Mouse (Mus musculus): ENCODE results near the gene Gla.

The Gla gene

GRCm38 (mm10) chrX:134600659-134601379 lies at the start of gene Gla, which contains the start of gene Hnrnph2:
Gla (minus strand) TSS chrX:134601125.
Hnrnph2 (plus strand) TSS chrX:134601179.
- peak; percentile 86 to 93 for DNase-seq (ENCODE audit: low spot score in 2 of 2)

GRCm38 (mm10) chrX:134648031-134648692 lies 47.2 kb upstream of the Gla start:
- peak; percentile 28 to 55 for DNase-seq (ENCODE audit: low spot score in 2 of 2)

DNA sequence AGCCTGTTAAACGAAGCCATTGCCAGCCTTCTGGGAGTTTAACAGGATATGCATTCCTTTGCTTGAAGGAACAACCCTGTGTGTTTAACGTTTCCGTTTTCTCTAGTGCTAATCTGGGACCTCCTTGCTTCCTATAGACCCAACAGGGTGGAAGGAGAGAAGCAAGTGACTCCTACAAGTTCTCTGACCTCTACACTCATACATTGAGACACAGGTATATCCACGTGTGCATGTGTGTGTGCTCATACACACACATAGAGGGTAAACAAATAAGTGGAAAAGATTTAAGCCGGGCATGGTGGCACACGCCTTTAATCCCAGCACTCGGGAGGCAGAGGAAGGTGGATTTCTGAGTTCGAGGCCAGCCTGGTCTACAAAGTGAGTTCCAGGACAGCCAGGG lies 46.5 kb upstream of the Gla start:
- DNase-seq (ENCODE audit: low spot score in 2 of 2) = no peak

DNA sequence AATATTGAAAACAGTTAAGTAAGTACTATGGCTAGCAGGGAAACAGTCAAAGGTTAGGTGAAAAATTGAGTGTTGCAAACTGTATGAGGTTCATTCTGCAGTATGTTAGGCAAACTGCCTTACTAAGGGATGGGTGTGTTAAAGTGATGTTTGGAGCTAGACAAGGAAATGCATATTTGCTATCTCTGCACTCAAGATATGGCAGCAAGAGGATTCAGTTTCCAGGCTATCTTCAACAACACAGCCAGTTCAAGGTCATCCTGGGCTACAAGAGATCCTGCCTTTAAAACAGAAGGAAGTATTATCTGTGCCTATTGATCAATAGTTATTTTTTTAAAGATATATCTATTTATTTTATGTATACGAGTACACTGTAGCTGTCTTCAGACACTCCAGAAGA lies 45.4 kb upstream of the Gla start:
- no peak for DNase-seq (ENCODE audit: low spot score in 2 of 2)

- DNase-seq (ENCODE audit: low spot score in 2 of 2) = no peak
These were observed 40.3 kb upstream of the Gla start for GRCm38 (mm10) chrX:134641000-134641760.

GRCm38 (mm10) chrX:134635860-134636259 lies 34.9 kb upstream of the Gla start:
- no peak for DNase-seq (ENCODE audit: low spot score in 2 of 2)

- no peak for DNase-seq (ENCODE audit: low spot score in 2 of 2)
These were observed 34.2 kb upstream of the Gla start for GRCm38 (mm10) chrX:134635111-134635510.

DNA sequence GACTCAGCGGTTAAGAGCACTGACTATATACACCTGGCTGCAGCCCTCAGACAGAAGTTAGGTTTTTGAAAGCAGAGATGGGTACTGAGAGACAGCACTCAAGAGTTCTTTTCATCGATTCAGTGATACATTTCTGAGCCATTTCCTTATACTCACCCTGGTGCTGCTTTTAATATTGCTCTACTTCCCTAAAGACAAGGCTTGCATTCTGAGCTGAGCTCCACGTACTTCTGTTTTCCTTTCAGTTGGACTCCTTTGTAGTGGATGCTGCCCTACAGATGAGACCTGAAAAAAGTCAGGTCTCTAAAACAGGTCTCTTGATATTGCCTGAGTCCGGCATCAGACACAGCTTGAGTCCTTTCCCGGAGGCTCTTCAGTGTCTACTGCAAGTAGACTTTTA lies 31.8 kb upstream of the Gla start:
- DNase-seq (ENCODE audit: low spot score in 2 of 2) = no peak

GRCm38 (mm10) chrX:134628200-134628599 lies 27.3 kb upstream of the Gla start:
- no peak for DNase-seq (ENCODE audit: low spot score in 2 of 2)

GRCm38 (mm10) chrX:134623350-134623749 lies 22.4 kb upstream of the Gla start:
- DNase-seq (ENCODE audit: low spot score in 2 of 2) = no peak

DNA sequence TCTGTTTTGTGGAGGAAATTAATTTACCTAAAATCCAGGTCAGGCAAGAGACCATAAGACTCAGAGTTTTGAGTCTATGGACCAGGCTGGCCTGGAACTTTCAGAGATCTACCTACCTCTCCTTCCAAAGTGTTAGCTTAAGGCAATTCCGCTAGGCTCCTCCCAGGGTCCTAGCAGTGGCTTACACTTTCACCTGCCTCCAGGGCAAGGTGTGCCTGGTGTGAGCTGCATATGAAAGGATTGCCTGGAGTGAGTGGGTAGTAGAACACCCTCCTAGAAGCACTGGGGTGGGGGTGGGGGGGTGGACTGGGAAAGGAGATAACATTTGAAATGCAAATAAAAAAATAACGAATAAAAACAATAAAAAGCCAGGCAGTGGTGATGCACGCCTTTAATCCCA lies 20.8 kb upstream of the Gla start:
- DNase-seq (ENCODE audit: low spot score in 2 of 2) = no peak

- no peak for DNase-seq (ENCODE audit: low spot score in 2 of 2)
These were observed 19.4 kb upstream of the Gla start for GRCm38 (mm10) chrX:134620254-134620865.

GRCm38 (mm10) chrX:134619695-134620094 lies 18.8 kb upstream of the Gla start:
- DNase-seq (ENCODE audit: low spot score in 2 of 2) = no peak

GRCm38 (mm10) chrX:134614306-134614705 lies 13.4 kb upstream of the Gla start:
- no peak for DNase-seq (ENCODE audit: low spot score in 2 of 2)

- DNase-seq (ENCODE audit: low spot score in 2 of 2) = peak; percentile 19 to 28
These were observed 11.5 kb upstream of the Gla start for GRCm38 (mm10) chrX:134612285-134612959.

- no peak for DNase-seq (ENCODE audit: low spot score in 2 of 2)
These were observed 10.1 kb upstream of the Gla start for GRCm38 (mm10) chrX:134610984-134611383.

GRCm38 (mm10) chrX:134609472-134609871 lies 8.5 kb upstream of the Gla start:
- DNase-seq (ENCODE audit: low spot score in 2 of 2) = peak; percentile 13 to 18

- DNase-seq (ENCODE audit: low spot score in 2 of 2) = no peak
These were observed 625 bp upstream of the Gla start for GRCm38 (mm10) chrX:134601380-134602120.

DNA sequence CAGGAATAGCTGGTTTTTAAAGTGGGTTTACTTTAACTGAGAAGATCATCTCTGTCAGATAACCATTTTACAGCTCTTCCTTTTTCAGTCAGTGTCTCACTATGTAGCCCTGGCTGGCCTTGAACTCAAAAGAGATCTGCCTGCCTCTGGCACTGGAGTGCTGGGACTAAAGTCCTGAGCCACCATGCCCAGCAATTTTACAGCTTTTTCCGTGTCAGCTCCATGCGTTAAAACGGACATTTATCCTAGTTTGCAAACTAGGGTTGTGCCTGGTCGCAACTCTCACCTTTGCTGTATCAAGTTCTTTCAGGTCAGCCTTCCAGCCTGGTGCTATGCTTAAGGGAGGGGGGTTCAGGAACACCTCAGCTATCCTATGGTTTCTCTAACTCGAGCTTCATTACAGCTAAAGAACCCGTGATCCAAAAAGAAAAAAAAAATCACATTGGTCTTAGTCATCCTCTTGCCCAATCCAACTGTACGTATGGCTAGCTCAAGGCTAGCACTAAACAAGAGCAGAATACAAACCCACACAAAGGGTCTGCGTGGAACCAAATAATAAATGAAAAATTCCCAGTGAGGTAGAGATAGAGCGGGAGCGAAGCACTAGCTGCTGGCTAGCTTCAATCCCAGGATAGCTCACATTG lies 881 bp downstream of the Gla start:
- DNase-seq (ENCODE audit: low spot score in 2 of 2) = no peak

GRCm38 (mm10) chrX:134589836-134590235 lies 11.1 kb downstream of the Gla start:
- no peak for DNase-seq (ENCODE audit: low spot score in 2 of 2)

All from spleen, postnatal 36 days (tissue).